Mouse (Mus musculus) heart, adult 2 months (tissue): ENCODE measurements at regions not wholly inside any gene's neighbourhood (a gene's known extent, or its start where the extent isn't known, plus 50 kb on each side); places are given as distances from the start of the nearest gene placed in this dataset.

Experiments used
- DNase-seq, 2 experiments: peaks; one replicate each; pipeline ENCODE4 v3.0.0; 2021
- H3K27ac ChIP-seq: fragments of 200-600 bp; 2 replicates; pipeline ENCODE4 v1.8.1; 2022
- H3K27me3 ChIP-seq: fragments of 200-500 bp; 2 replicates; pipeline ENCODE4 v1.6.1; 2012; ENCODE audit warnings: mild to moderate bottlenecking, low read length, inconsistent platforms, mixed read lengths; ENCODE audit not compliant: control insufficient read depth, insufficient read depth
- H3K36me3 ChIP-seq: fragments of 200-500 bp; 2 replicates; pipeline ENCODE4 v1.6.1; 2012; ENCODE audit warnings: low read length, inconsistent platforms; ENCODE audit not compliant: control insufficient read depth, insufficient read depth
- H3K4me1 ChIP-seq: fragments of 200-500 bp; 2 replicates; pipeline ENCODE4 v1.6.1; 2011; ENCODE audit warnings: low read length; ENCODE audit not compliant: control insufficient read depth, insufficient read depth
- H3K4me3 ChIP-seq: fragments of 200-600 bp; 2 replicates; pipeline ENCODE4 v1.8.1; 2022
- H3K79me2 ChIP-seq: fragments of 200-500 bp; replicated peaks from 2 replicates; pipeline ENCODE4 v1.6.1; 2012; ENCODE audit warnings: mild to moderate bottlenecking, inconsistent platforms, low read length, moderate library complexity, mixed read lengths; ENCODE audit not compliant: control insufficient read depth, insufficient read depth
- H3K9ac ChIP-seq: fragments of 200-500 bp; 2 replicates; pipeline ENCODE4 v1.6.1; 2012; ENCODE audit warnings: low read depth, mild to moderate bottlenecking, control low read depth, inconsistent platforms, low read length, mixed read lengths
- CTCF ChIP-seq: fragments of 200-600 bp; IDR thresholded peaks from 2 replicates; pipeline ENCODE4 v1.8.1; 2022; ENCODE audit warnings: antibody characterized with exemption, mild to moderate bottlenecking, moderate library complexity
- EP300 ChIP-seq: fragments of 200-500 bp; IDR thresholded peaks from 2 replicates; pipeline ENCODE4 v1.6.1; 2011; ENCODE audit warnings: low read depth, low read length, control low read depth; ENCODE audit not compliant: insufficient read depth
- POLR2A ChIP-seq: fragments of 200-500 bp; IDR thresholded peaks from 2 replicates; pipeline ENCODE4 v1.6.1; 2011; ENCODE audit warnings: mild to moderate bottlenecking, low read depth, low read length, control low read depth; ENCODE audit not compliant: insufficient read depth
- WGBS: fragments of 180-500 bp; shearing (Covaris S2); methylation state at CpG from one replicate; pipeline ENCODE4 v1.1.7; 2018; 5-methylcytosine and 5-hydroxymethylcytosine counted together
- intact Hi-C: fragments of 180-260 bp; cut with DNase I; formaldehyde crosslinking; loops from one replicate; pipeline ENCODE4 v1.15.1; 2025

DNA sequence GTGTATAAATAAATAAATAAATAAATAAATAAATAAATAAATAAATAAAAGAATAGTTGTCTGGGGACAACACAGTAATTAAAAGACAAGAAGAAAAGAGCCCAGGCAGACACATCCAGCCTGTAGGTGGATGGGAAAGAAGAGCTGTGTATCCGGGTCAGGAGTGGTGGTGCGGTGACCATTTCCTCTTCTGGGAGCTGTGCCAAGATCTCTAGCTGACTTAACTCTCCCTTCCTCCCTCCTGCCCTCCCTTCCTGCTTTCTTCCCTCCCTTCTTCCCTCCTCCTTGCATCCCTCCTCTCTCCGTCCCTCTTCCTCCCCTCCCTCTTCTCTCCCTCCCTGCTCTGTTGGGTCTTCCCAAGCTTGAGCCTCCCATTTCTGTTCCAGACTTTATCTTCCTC, 240.6 kb upstream of the Gjb5 start:
- intact Hi-C loops: no loop called here
- Histone ChIP-seq H3K4me3 (no peak overlapping the region), H3K9ac (no peak overlapping the region), H3K27me3 (no peaks in the 10 kb centered on the region), H3K27ac (no peak overlapping the region), H3K79me2 (no peaks in the 10 kb centered on the region), H3K36me3 (no peaks in the 10 kb centered on the region), H3K4me1 (no peaks in the 10 kb centered on the region)
- TF ChIP-seq CTCF (no peak), POLR2A (no peak), EP300 (no peak)
- no peak for DNase-seq
- WGBS: 22% methylated on average over 3 of the region's 3 CpGs

DNA sequence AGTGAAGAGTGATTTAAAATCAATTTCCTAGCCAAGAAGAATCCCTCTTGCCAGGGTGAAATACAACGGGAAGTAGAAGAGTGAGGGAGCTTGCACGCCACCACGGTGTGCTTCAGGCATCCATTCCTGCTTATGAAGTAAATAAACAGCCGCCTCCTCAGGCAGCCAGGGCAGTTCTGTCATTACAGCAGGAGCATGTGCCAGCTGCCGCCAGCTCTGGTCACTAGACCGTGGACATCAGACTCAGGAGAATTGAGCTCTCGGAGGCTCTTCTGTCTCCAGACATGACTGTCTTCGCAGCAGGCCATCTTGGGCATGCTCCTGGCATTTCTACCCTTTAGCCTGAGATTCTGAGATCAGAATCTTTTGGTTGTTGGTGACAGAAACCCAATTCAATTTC, 236.1 kb upstream of the Gjb5 start:
- no peak for DNase-seq
- Histone ChIP-seq H3K9ac (no peak overlapping the region), H3K27ac (no peak overlapping the region), H3K4me1 (no peaks in the 10 kb centered on the region), H3K4me3 (no peak overlapping the region), H3K79me2 (no peaks in the 10 kb centered on the region), H3K36me3 (no peaks in the 10 kb centered on the region), H3K27me3 (no peaks in the 10 kb centered on the region)
- intact Hi-C loops: no loop called here
- 75% methylated on average over 8 of the region's 8 CpGs for WGBS
- TF ChIP-seq POLR2A (no peak), CTCF (no peak), EP300 (no peak)

DNA sequence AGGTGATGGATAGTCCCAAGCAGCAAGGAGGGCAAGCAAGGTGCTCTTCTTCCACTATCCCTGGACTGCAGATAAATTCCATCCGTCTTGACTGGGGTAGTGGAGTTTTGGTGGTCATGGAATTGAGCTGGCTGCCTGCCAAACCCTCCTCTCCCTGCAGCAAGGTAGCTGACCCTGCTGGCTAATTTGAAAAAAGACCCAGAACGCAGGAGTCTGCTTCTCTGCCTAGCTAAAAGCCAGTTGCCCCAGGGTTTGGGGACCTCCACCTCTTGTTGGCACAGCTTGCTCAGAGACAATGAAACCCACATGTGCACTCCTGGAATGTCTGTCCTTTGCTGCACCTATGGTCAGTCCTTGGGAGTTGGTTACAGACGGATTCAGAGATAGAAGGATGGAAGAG, 233.6 kb upstream of the Gjb5 start:
- intact Hi-C loops: no loop called here
- Histone ChIP-seq H3K4me3 (no peak overlapping the region), H3K27me3 (no peaks in the 10 kb centered on the region), H3K27ac (no peak overlapping the region), H3K79me2 (no peaks in the 10 kb centered on the region), H3K4me1 (no peaks in the 10 kb centered on the region), H3K9ac (no peak overlapping the region), H3K36me3 (no peaks in the 10 kb centered on the region)
- no peak for DNase-seq
- 40% methylated on average over 3 of the region's 3 CpGs for WGBS
- TF ChIP-seq EP300 (no peak), CTCF (no peak), POLR2A (no peak)

DNA sequence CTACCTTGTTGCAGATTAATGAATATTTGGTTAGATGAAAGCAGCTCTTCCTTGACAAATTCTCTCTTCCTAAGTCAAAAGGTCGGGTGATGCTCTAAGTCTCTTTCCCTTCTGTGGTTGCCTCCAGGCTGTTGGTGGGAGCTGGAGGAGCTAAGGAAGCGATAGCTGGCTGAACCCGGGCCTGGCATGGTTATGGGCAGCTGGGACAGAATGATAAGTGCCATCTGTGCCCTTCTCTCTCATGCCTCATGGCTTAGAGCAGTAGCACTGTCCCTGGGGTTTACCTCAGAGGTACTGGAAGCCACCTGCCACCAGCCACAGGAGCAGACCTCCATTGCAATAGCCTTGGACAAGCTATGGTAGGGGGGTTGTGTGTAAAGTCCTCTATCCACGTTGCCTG, 228.8 kb upstream of the Gjb5 start:
- Histone ChIP-seq H3K9ac (no peak overlapping the region), H3K27ac (no peak overlapping the region), H3K4me1 (no peaks in the 10 kb centered on the region), H3K36me3 (no peaks in the 10 kb centered on the region), H3K4me3 (no peak overlapping the region), H3K27me3 (no peaks in the 10 kb centered on the region), H3K79me2 (no peaks in the 10 kb centered on the region)
- WGBS: 59% methylated on average over 4 of the region's 4 CpGs
- no peak for TF ChIP-seq POLR2A
- TF ChIP-seq CTCF: no peak
- TF ChIP-seq EP300: no peak
- intact Hi-C loops: no loop called here
- DNase-seq: no peak

DNA sequence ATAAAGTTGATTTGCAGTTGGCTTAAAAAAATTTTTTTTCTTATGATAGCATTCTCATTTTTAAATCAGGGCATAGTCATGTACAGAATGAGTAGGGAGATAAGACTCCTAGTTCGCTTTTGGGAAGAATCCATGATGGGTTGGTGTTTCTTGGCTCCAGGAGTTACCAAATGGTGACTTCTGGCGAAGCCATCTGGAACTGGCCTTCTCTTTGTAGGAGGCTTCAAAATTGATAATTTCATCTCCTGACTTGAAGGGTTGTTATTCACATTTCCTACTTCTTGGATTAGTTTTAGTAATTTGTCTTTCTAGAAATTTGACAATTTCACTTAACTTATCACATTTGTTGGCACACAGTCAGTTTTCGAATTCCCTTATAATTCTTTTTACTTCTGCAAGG, 218.5 kb upstream of the Gjb5 start:
- no peak overlapping the region for H3K9ac ChIP-seq
- intact Hi-C loops: no loop called here
- no peaks in the 10 kb centered on the region for H3K27me3 ChIP-seq
- no peak for DNase-seq
- no peaks in the 10 kb centered on the region for H3K79me2 ChIP-seq
- H3K36me3 ChIP-seq: no peaks in the 10 kb centered on the region
- WGBS: 60% methylated on average over 3 of the region's 3 CpGs
- no peaks in the 10 kb centered on the region for H3K4me1 ChIP-seq
- no peak overlapping the region for H3K4me3 ChIP-seq
- H3K27ac ChIP-seq: no peak overlapping the region
- no peak for TF ChIP-seq CTCF
- TF ChIP-seq EP300: no peak
- no peak for TF ChIP-seq POLR2A

DNA sequence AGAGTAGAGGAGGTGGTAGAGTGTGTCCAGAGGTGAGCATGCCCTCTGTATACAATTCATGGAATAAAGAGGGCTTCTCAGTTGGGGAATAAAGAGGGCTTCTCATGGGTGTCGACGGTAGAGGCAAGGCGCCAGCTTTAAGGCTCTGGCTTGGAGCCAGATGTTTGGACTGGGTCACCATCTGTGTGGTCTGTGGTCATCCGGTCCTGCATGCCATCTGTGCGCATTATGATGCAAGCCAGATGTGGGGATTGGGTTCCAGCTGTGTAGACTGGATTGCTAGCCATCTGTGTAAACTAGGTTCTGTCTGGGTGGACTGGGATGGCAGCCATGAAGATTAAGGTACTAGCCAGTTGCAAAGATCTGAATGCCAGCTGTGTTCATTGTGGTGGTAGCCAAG, 204.6 kb upstream of the Gjb5 start:
- intact Hi-C loops: no loop called here
- 69% methylated on average over 5 of the region's 5 CpGs for WGBS

DNA sequence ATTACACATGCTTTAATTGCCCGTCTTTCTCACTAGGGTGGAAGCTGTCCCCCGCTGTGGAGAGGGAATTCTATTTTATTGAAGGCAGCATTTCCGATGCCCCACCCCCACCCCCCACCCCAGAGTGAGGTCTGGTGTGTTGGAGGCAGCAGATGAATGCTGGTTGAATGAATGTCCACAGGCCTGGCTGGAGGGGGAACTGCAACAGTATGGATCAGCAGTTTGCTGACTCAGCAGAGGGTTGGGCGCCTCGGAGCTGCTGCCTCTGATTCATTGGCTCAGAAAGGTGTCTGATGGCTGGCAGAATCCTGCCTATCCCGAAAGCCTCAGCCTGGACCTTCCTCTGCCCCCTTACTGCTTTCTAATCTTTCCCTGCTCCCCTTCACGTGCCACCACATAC, 200.6 kb upstream of the Gjb5 start:
- Histone ChIP-seq H3K27me3 (no peaks in the 10 kb centered on the region), H3K4me3 (no peak overlapping the region), H3K27ac (no peak overlapping the region), H3K9ac (no peak overlapping the region), H3K4me1 (no peaks in the 10 kb centered on the region), H3K79me2 (no peaks in the 10 kb centered on the region), H3K36me3 (no peaks in the 10 kb centered on the region)
- 63% methylated on average over 7 of the region's 7 CpGs for WGBS
- TF ChIP-seq EP300: no peak
- no peak for TF ChIP-seq CTCF
- no peak for TF ChIP-seq POLR2A
- intact Hi-C loops: no loop called here
- DNase-seq: no peak

More for the DNA sequence above, 204.6 kb upstream of the Gjb5 start:
- H3K79me2 ChIP-seq: no peaks in the 10 kb centered on the region
- no peaks in the 10 kb centered on the region for H3K36me3 ChIP-seq
- TF ChIP-seq POLR2A (no peak), EP300 (no peak)
- DNase-seq: no peak
- no peak overlapping the region for H3K4me3 ChIP-seq
- H3K27me3 ChIP-seq: no peaks in the 10 kb centered on the region
- no peak overlapping the region for H3K27ac ChIP-seq
- no peak overlapping the region for H3K9ac ChIP-seq
- H3K4me1 ChIP-seq: no peaks in the 10 kb centered on the region
